Mouse (Mus musculus): ENCODE data around the gene St6galnac6.

St6galnac6 gene

GRCm38 (mm10) chr2:32585149-32585714 lies 14.3 kb upstream of the St6galnac6 start:
- DNase-seq (ENCODE audit: low spot score): no peak

- peak; percentile 80 for DNase-seq (ENCODE audit: low spot score)
Measured at GRCm38 (mm10) chr2:32586871-32587351, 12.6 kb upstream of the St6galnac6 start, which contains the start of gene St6galnac4. Gene St6galnac4, plus strand, starts transcription at chr2:32587095.

- DNase-seq (ENCODE audit: low spot score): peak; percentile 53
Measured at GRCm38 (mm10) chr2:32587731-32588321, 11.7 kb upstream of the St6galnac6 start.

GRCm38 (mm10) chr2:32589213-32589795 lies 10.2 kb upstream of the St6galnac6 start:
- DNase-seq (ENCODE audit: low spot score): no peak

GRCm38 (mm10) chr2:32590224-32590623 lies 9.3 kb upstream of the St6galnac6 start:
- DNase-seq (ENCODE audit: low spot score): no peak

GRCm38 (mm10) chr2:32591249-32591648 lies 8.3 kb upstream of the St6galnac6 start:
- no peak for DNase-seq (ENCODE audit: low spot score)

- DNase-seq (ENCODE audit: low spot score): no peak
Measured at GRCm38 (mm10) chr2:32596725-32597124, 2.8 kb upstream of the St6galnac6 start.

- DNase-seq (ENCODE audit: low spot score): no peak
Measured at GRCm38 (mm10) chr2:32597248-32597647, 2.3 kb upstream of the St6galnac6 start.

- DNase-seq (ENCODE audit: low spot score): no peak
Measured at GRCm38 (mm10) chr2:32597699-32598098, 1.8 kb upstream of the St6galnac6 start.

GRCm38 (mm10) chr2:32598506-32598905 lies 1.0 kb upstream of the St6galnac6 start:
- DNase-seq (ENCODE audit: low spot score): no peak

GRCm38 (mm10) chr2:32601417-32602065 lies 2.0 kb downstream of the St6galnac6 start:
- DNase-seq (ENCODE audit: low spot score): peak; percentile 17

GRCm38 (mm10) chr2:32602600-32603054 lies 3.1 kb downstream of the St6galnac6 start:
- peak; percentile 81 for DNase-seq (ENCODE audit: low spot score)

GRCm38 (mm10) chr2:32604631-32605030 lies 5.1 kb downstream of the St6galnac6 start:
- DNase-seq (ENCODE audit: low spot score): no peak

GRCm38 (mm10) chr2:32606161-32607142 lies 6.9 kb downstream of the St6galnac6 start:
- peak; percentile 84 for DNase-seq (ENCODE audit: low spot score)

GRCm38 (mm10) chr2:32607262-32607947 lies 7.9 kb downstream of the St6galnac6 start:
- peak; percentile 40 for DNase-seq (ENCODE audit: low spot score)

GRCm38 (mm10) chr2:32608141-32608777 lies 8.8 kb downstream of the St6galnac6 start:
- peak; percentile 58 for DNase-seq (ENCODE audit: low spot score)

GRCm38 (mm10) chr2:32608778-32609435 lies 9.4 kb downstream of the St6galnac6 start:
- no peak for DNase-seq (ENCODE audit: low spot score)

- peak; percentile 33 for DNase-seq (ENCODE audit: low spot score)
Measured at GRCm38 (mm10) chr2:32610610-32611229, 11.2 kb downstream of the St6galnac6 start.

GRCm38 (mm10) chr2:32612274-32612673 lies 12.8 kb downstream of the St6galnac6 start:
- DNase-seq (ENCODE audit: low spot score): no peak

All from spleen, adult 12 weeks (tissue).